Mouse (Mus musculus): ENCODE results near the gene Fgfr2. TPM values are rescaled to one million over a fixed set of nuclear protein-coding genes. Genes with fewer than 3 reads are reported as not detected.

The Fgfr2 gene
- total RNA-seq, 1 experiment from 2014 or later = not detected

DNA sequence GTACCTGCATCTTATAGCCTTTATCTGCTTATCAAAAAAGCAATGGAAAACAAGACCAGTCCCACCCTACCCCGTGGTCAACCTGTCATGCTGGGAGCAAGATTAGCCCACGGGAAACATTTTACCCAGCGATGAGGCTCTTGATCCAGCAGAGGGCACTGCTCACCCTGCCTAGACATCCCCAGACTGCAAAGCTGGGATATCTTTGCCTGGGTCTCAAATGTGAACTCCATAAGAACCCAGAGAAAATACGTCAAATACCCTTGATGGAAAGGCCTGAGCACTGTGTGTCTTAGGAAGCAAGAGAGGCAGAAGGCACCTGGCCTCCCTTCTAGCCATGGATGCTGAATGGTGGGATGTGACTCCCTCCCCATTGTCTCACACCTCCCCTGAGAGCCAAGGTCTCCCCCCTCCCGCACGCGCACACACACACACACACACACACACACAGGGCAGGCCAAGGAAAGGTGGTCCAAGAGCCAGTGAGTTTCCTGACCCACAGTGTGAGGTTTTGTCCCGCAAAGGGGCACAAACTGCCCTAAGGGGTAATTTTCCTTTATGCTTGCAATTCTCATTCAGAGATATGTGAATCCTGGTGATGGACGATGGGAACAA is 90.5 kb downstream of the Fgfr2 start:
- ATAC-seq (replicated peaks in 1 of 2; ENCODE audit: insufficient read depth in 1 of 2, low FRiP score in 2 of 2, low TSS enrichment in 1 of 2, low read depth in 1 of 2, poor library complexity in 2 of 2, severe bottlenecking in 2 of 2) = peak; percentile 73 to 75; a peak in 3 of 4 replicates

DNA sequence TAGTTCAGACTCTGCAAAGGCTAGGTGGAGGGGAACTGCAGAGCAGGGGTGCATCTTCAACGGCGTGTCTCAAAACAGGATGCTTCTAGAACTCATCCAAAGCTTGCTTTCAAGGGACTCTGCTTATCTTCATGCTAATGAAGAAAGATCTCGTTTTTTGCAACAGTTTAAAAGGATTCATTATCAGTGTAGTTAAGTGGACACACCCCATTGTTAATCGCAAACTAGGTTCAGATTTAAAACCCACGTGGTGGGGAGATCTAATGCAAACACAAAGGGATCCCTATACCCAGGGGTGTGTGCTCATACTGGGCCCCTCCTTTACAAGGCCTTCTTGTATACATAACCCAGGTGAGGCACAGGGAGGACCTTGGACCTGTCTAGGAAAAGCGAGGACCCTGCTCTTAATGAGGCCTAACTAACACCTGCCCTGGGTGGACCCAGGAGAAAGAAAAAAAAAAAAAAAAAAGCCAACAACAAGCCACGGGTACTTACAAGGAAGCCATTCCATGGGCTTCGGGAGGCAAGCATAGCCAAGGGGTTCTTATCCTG is 93.6 kb downstream of the Fgfr2 start:
- no peak for ATAC-seq (replicated peaks in 1 of 2; ENCODE audit: insufficient read depth in 1 of 2, low FRiP score in 2 of 2, low TSS enrichment in 1 of 2, low read depth in 1 of 2, poor library complexity in 2 of 2, severe bottlenecking in 2 of 2)

DNA sequence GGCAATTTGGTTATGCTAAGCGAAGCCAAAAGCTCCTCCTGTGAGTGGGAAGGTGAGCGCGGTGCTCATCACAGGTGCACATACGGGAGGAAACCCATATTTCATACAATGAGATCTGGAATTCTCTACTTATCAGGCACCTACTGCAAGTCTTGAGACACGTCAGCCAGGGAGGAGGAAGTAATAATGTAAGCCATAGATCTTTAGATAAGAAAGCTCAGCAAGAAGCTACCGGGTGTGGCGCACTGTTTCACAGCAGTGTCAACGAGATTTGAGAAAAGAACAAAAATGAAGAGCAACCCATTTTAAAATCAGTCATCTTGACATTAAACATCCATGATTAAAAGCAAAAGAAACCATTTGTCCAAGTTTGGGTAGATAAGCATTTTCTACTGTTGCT is 94.1 kb downstream of the Fgfr2 start:
- no peak for ATAC-seq (replicated peaks in 1 of 2; ENCODE audit: insufficient read depth in 1 of 2, low FRiP score in 2 of 2, low TSS enrichment in 1 of 2, low read depth in 1 of 2, poor library complexity in 2 of 2, severe bottlenecking in 2 of 2)

DNA sequence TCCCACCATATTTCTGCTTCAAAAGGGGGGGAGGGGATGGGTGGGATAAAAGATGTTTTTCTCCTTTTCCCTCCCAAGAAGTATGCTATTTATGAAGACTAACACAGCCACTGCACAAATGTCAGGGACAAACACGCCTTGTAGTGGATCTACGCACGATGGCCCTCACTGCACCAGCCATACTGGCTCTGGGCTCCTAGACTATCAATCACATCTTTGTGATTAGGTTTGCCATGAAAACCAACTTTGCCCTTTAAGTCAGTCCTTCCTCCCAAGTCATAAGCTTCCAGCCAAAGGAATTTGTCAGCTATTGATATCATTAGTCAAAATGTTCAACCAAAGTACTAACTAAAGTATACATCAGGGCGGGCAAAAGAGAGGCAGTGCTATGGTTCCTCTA is 95.2 kb downstream of the Fgfr2 start:
- no peak for ATAC-seq (replicated peaks in 1 of 2; ENCODE audit: insufficient read depth in 1 of 2, low FRiP score in 2 of 2, low TSS enrichment in 1 of 2, low read depth in 1 of 2, poor library complexity in 2 of 2, severe bottlenecking in 2 of 2)

DNA sequence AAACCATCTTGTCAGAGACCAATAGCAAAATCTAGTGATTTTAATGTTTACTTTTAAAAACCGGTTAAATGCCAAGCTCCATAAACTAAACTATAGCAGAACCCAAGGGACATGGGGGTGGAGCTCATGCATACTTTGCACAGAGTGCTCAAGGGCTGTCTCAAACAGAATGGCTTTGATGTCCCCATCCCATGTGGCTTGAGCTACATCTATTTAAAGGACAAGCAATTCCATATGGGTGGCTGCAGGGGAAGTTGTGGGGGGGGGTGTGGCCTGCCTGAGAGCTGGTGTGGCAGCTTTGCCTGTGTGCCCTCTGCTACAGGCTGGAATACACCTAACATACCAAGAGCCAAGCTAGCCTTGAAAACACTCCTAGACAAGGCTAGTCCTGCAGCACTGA is 98.5 kb downstream of the Fgfr2 start:
- no peak for ATAC-seq (replicated peaks in 1 of 2; ENCODE audit: insufficient read depth in 1 of 2, low FRiP score in 2 of 2, low TSS enrichment in 1 of 2, low read depth in 1 of 2, poor library complexity in 2 of 2, severe bottlenecking in 2 of 2)

DNA sequence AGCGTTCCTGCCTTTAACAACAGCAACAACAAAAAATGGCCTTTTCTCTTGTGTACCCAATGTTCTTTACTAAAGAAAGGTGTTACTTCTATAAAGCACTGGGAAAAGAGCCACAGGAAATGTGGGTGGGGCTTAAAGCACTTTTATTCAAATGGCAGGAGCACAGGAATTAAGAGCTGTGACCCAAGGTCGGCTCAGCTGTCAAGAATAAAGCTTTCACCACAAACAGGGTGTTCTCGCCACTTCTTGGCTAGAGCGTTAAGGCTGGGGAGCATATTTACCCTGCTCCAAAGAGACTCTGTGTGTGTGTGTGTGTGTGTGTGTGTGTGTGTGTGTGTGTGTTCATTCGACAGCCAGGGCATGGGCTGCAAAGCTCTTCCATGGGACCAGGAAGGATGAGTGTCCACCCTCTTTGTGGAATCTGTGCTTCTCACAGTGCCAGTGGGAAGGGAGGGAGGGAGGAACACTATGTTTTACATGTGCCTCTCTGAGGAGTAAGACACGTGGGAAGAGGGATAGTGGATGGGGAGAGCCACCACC is 103.6 kb downstream of the Fgfr2 start:
- peak in 1 of 2 experiments; percentile 27; a peak in 1 of 4 replicates for ATAC-seq (replicated peaks in 1 of 2; ENCODE audit: insufficient read depth in 1 of 2, low FRiP score in 2 of 2, low TSS enrichment in 1 of 2, low read depth in 1 of 2, poor library complexity in 2 of 2, severe bottlenecking in 2 of 2)

DNA sequence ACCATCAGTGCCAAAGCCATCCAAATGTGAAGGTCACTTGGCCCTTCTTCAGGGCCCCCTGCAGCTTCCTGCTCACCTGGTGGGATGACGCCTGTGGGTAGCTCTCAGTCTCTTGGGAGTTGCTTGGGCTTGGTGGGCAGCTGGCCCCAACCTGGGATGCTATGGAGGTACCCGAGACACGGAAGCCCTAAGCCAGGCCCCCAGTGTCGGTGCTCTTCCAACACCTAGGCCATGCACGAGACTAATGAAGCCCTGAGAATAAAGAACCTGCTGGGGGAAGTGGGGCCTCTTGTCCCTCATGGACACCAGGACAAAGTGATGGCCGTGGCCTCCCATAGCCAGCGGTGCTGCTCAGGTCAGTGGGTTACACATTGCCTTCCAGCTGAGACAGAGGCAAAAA is 104.2 kb downstream of the Fgfr2 start:
- ATAC-seq (replicated peaks in 1 of 2; ENCODE audit: insufficient read depth in 1 of 2, low FRiP score in 2 of 2, low TSS enrichment in 1 of 2, low read depth in 1 of 2, poor library complexity in 2 of 2, severe bottlenecking in 2 of 2) = no peak

DNA sequence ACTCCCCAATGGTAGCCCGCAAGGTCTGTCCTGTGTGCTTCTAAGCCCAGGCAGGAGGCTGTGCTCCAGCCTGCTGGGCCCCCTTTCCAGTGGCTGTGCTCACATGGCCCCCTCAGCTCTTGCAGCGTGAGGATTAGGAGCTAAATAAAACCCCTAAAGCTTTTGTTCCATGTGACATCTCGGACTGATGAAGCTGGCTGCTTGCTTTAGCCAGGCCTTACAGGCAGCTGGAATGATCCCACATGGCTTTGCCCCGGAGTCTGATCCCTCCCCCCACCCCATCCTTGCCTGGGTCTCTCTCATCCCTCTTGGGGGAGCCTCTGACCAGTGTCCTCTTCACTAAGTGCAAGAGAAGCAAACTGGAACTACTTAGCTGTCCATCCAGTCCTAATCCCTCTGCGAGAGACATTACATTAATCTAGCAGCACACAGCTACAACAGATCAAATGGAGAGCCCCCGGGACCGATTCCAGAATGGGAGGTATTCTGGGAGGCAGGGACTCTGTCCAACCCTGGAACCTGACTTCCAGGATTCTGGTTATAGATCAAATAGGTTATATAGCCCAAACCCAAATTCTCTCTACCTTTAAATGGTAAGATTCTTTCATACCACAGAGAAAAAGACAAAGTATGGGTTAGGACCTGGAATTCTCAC is 107.6 kb downstream of the Fgfr2 start:
- no peak for ATAC-seq (replicated peaks in 1 of 2; ENCODE audit: insufficient read depth in 1 of 2, low FRiP score in 2 of 2, low TSS enrichment in 1 of 2, low read depth in 1 of 2, poor library complexity in 2 of 2, severe bottlenecking in 2 of 2)

DNA sequence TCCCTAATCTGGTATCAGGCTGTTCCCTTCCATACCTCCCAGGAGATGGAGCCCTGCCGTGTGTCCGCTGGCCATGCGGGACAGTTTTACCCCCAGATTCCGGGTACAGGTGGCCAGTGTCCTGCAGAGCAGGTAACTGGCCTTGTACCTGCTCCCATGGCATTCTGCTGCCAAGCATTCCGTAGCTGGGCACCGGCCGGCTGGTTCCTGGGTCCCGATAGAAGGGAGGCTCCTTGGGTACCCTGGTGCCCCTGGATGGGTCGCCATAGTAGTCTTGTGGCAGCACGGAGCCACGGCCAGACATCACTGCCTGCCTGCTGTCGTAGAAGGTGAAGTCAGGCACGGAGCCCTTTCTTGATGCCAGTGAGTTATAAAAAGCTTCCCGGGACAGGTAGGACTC is 108.5 kb downstream of the Fgfr2 start:
- ATAC-seq (replicated peaks in 1 of 2; ENCODE audit: insufficient read depth in 1 of 2, low FRiP score in 2 of 2, low TSS enrichment in 1 of 2, low read depth in 1 of 2, poor library complexity in 2 of 2, severe bottlenecking in 2 of 2) = no peak

DNA sequence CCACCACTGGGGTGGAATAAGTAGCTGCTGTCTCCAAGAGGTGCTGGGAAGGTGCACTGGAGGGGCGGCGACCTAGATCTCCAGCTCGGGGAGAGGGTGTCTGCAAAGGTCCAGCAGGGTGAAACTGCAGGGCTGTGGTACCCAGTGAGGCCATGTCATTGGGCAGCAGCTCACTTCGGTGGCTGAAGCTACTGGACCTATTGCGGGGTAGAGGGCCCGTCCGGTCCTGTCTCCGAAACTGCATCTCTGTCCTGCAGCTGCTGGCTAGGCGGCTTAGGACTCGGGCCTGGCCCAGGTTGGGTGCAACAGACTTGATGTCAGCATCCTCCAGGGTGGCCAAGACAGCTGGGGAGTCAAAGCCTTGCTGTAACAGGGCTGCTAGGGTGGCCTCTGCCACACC is 109.2 kb downstream of the Fgfr2 start:
- no peak for ATAC-seq (replicated peaks in 1 of 2; ENCODE audit: insufficient read depth in 1 of 2, low FRiP score in 2 of 2, low TSS enrichment in 1 of 2, low read depth in 1 of 2, poor library complexity in 2 of 2, severe bottlenecking in 2 of 2)

DNA sequence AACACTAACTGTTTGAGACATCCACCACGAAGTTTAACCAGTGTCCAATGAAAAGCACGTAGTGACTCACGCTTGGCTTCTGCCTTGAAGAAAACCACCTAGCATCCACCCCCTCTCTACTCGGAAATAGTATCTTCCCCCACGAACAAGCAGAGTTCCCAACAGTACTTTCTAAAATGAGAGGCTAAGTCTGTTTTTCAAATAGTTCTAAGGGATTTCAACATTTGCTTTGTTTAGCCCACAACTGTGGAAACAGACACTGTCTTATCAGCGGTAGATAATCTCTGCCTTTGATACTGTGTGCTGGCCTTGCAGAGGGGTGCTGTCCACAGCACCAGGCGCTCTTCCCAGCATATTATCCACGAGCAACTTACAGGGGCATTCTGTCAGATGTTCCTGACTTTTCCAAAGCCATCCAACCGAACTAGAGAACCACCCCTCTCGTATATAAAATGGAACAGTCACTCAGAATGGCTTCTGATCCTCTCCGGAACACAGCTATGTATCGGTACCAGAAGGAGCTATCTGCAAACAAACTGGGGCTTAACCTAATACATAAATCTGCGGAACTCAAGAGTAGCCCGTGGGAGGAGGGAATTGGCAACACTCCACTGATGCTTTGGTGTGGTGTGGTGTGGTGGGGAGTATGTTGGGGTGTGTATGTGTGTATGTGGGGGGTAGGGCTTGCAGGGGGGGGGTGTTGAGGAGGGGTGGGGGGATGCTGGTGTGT is 110.3 kb downstream of the Fgfr2 start:
- ATAC-seq (replicated peaks in 1 of 2; ENCODE audit: insufficient read depth in 1 of 2, low FRiP score in 2 of 2, low TSS enrichment in 1 of 2, low read depth in 1 of 2, poor library complexity in 2 of 2, severe bottlenecking in 2 of 2) = no peak

DNA sequence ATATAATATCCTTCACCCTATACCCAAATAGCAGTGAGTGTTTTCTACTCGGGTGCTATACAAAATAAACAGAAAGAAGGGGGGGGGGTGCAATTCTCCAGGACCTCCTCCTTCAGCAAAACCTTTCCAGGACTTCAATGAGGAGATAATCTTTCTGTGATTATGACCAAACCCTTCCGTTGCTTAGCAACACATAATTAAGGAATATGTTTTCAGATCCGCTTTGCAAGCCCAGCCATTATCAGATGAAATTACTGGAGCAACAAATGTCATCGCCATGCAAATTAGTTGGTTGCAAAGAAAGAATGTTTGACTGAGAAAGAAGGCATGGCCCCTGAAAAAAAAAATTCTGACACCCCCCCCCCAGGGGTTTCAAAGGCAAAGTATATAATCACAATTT is 111.5 kb downstream of the Fgfr2 start:
- no peak for ATAC-seq (replicated peaks in 1 of 2; ENCODE audit: insufficient read depth in 1 of 2, low FRiP score in 2 of 2, low TSS enrichment in 1 of 2, low read depth in 1 of 2, poor library complexity in 2 of 2, severe bottlenecking in 2 of 2)

DNA sequence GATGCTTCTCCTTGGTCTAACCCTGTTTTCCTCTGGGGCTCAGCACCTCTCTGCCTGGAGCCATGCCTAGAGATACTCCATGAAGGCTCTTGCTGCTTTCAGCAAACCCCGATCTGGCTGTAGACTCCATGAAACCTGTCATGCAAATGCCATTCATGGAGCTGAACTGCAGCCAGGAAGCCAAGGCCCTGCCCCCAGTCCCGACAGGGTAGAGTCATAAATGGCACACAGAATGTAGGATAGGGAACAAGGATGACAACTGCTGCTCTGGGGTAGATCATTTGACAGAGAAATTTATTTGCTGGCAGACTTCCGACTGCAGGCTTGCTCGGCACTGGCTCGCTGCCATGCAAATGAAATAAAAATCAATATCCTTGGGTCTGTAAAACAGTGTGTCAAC is 112.0 kb downstream of the Fgfr2 start:
- no peak for ATAC-seq (replicated peaks in 1 of 2; ENCODE audit: insufficient read depth in 1 of 2, low FRiP score in 2 of 2, low TSS enrichment in 1 of 2, low read depth in 1 of 2, poor library complexity in 2 of 2, severe bottlenecking in 2 of 2)

DNA sequence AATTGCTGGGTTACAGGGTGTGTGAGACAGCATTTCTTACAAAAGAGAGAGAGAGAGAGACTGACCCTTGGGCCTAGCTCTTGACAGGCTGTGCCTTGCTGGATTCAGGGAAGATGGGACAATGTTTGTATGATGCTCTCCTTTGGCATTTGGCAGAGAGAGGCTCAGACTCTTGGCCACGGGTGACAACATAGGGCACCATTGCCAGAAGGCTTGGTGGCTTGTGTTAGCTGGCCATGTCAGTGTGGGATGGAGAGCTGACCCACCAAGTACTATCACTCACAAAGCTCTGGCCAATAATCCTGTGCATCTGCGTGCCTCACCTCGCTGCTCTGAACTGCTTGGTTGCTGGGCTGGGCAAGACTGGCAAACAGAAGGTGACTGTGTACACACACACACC is 112.7 kb downstream of the Fgfr2 start:
- no peak for ATAC-seq (replicated peaks in 1 of 2; ENCODE audit: insufficient read depth in 1 of 2, low FRiP score in 2 of 2, low TSS enrichment in 1 of 2, low read depth in 1 of 2, poor library complexity in 2 of 2, severe bottlenecking in 2 of 2)

DNA sequence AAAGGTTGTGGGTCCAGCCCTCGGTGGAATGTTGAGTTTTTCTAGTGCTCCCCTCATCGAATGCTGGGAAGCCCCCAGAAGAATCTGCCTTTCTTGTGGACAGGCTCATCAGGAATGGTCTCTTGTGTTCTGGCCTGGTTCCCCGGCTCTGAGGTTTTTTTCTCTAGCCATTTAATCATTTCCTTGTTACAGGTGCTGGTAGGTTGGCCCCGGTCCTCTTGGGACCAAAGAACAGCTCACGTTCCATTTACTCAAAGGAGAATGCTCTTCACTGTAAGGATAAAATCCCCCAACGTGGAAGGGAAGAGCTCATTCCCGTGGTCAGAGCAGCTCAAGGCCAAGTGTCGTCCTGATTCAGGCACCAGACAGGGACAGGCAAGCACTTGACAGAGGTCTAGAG is 113.5 kb downstream of the Fgfr2 start:
- no peak for ATAC-seq (replicated peaks in 1 of 2; ENCODE audit: insufficient read depth in 1 of 2, low FRiP score in 2 of 2, low TSS enrichment in 1 of 2, low read depth in 1 of 2, poor library complexity in 2 of 2, severe bottlenecking in 2 of 2)

DNA sequence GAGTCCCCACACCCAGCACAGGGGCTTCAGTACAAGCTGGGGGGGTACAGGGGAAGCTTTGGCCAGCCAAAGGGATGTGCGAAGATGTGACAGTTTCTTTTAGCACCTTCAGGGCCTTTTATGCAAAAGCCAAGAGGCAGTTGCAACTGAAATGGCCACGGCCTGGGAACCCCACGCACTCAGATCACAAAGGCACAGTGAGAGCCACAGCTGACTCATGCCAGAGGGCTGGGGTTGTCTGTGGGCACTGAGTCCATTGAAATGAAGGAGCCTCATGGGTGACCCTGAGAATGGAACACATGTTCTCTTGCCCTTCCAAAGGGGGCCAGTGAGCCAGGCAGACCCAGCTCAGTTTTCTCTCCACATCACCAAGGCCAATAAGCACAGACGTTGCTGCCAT is 114.5 kb downstream of the Fgfr2 start:
- ATAC-seq (replicated peaks in 1 of 2; ENCODE audit: insufficient read depth in 1 of 2, low FRiP score in 2 of 2, low TSS enrichment in 1 of 2, low read depth in 1 of 2, poor library complexity in 2 of 2, severe bottlenecking in 2 of 2) = no peak

DNA sequence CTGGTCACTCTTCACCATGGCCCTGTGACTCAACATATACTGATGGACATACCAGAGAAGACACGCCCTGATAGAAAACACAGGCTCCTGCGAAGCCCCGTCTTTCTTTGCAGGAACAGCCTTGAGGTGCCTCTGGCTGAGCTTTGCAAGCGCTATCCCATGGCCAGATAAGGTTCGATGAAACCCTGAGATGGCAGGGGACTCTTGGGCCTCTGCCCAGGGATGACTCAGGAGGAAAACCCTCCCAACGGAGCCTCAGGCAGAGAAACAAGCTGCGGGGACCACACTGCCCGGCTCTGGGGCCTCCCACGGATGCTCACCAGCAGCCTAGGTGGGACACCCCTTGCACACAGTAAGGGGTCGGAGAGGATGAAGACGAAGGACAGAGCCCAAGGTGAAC is 115.8 kb downstream of the Fgfr2 start:
- no peak; a peak in 1 of 4 replicates for ATAC-seq (replicated peaks in 1 of 2; ENCODE audit: insufficient read depth in 1 of 2, low FRiP score in 2 of 2, low TSS enrichment in 1 of 2, low read depth in 1 of 2, poor library complexity in 2 of 2, severe bottlenecking in 2 of 2)

DNA sequence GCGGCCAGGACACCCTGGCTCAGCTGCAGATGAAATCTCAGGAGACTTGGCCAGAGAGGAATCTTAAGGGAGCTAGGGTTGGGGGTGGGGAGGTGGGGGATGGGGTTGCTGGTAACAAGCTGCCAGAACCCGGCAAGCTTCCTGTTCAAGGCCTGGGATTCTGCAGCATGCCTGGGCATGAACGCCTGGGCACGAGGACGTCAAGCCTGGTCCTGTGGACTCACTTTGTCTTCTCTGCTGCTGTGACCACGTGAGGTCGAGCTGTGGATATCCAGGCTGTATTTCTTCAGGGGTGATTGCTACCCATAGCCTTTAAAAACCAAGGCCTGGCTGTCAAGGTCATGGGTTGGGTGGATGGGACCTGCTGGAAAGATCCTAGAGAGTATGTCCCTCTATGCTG is 117.4 kb downstream of the Fgfr2 start:
- no peak for ATAC-seq (replicated peaks in 1 of 2; ENCODE audit: insufficient read depth in 1 of 2, low FRiP score in 2 of 2, low TSS enrichment in 1 of 2, low read depth in 1 of 2, poor library complexity in 2 of 2, severe bottlenecking in 2 of 2)

All from hematopoietic stem cell, adult 5-6 weeks (primary cell).